Mouse (Mus musculus) CD4-positive, CD25-positive, alpha-beta regulatory T cell, adult 4 months (primary cell): Measurements from ENCODE around the gene Akap11. TPM values are rescaled to one million over a fixed set of nuclear protein-coding genes. Genes with fewer than 3 reads are reported as not detected.

ENCODE experiments used
- ATAC-seq: one replicate; pipeline ENCODE4 v1.8.0; 2017
- polyA plus RNA-seq, 2 experiments: library from polyadenylated mRNA; unstranded; fragments of 100-300 nt; shearing (Covaris generic); gene quantifications; one replicate each; pipeline ENCODE4 v1.2.1; 2017

Akap11 gene
- polyA plus RNA-seq, 2 experiments from 2014 or later, result 9.8 to 14.7 TPM

DNA sequence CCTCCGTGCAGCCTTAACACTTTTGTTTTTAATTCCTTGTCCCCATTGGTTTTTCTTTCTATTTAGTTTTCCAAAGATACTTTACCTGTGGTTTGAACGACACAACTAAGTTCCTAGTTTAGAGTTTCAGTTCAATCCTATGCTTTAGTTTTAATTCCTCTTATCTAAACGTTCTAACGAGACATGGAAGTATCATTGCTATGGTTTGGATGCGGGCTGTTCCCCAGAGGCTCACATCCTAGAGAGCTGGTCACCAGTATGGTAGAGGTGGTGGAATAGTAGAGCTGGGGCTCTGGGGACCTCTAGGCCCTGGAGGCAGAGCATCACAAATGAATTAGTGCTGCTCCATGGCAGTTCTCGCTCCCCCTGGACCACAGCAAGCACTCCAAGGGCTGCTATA lies 9.7 kb downstream of the Akap11 start:
- no peak for ATAC-seq

DNA sequence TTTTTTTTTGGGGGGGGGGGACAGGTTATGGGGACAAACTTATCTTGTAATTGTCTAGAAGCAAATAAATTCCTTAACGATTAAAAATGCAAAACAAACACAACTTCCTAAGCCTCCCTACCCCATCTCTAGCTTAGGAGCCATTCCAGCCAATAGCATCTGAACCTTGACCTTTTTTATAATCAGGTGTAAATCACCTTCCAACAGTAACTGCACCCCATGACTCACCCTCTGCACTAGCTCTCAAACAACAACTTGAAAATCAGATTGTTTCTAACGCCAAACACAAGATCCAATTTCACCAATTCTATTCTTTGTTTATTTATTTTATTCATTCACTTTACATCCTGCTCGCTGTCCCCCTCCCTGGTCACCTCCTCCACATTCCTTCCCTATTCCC lies 10.1 kb downstream of the Akap11 start:
- ATAC-seq, result no peak

GRCm38 (mm10) chr14:78525611-78526457 lies 10.8 kb downstream of the Akap11 start:
- ATAC-seq, result no peak

DNA sequence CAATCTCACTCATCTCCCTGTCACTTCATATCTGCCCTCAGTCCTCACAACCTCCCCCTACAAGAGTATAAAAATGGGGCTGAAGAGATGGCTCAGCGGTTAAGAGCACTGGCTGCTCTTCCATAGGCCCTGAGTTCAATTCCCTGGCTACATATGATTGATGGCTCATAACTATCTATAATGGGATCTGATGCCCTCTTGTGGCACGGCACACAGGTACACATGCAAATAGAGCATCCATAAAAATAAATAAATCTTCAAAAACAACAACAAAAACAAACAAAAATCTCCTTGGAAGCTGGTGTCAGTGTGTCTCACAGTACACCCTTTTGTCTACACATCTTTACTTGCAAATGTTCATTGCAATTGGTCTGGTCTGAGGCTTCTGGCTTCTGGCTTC lies 11.5 kb downstream of the Akap11 start:
- ATAC-seq, result peak; percentile 51

- no peak for ATAC-seq
Observed at GRCm38 (mm10) chr14:78510713-78511112, 25.9 kb downstream of the Akap11 start.

DNA sequence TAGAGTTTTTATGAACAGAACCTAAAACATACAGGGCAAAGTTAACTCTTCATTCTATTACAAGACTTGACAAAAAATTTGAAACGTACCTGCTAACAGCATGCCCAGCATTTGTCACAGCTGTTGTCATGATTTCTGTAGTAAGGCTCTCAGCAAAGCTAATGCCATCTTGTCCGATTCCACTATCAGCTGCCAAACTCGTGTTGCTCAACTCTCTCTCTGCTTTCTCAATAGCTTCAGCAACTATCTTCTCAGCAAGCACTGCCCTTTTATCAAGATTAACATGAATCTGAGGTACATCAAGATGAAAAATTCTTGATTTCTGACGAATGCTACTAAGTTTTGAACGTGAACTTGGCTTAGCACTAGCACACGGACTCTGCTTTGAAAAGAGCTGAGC lies 26.8 kb downstream of the Akap11 start:
- no peak for ATAC-seq

GRCm38 (mm10) chr14:78500578-78500977 lies 36.0 kb downstream of the Akap11 start:
- ATAC-seq, result no peak

DNA sequence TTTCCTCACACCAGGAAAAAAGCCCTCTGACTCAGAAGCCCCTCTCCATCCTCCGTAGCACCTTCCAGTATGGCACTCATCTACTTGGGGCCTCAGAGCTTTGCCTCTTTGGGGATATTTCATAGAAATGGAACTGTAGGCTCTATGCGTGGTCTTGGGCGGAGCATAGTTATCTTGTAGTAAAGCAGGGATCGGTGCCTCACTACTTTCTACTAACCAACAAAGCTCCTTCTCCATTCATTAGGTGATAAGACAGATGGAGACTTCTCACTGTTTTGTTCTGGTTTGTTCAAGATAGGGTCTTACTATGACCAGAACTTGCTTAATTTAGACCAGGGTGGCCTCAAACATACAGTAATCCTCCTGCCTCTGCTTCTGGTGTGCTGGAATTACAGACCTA lies 39.9 kb downstream of the Akap11 start:
- no peak for ATAC-seq

DNA sequence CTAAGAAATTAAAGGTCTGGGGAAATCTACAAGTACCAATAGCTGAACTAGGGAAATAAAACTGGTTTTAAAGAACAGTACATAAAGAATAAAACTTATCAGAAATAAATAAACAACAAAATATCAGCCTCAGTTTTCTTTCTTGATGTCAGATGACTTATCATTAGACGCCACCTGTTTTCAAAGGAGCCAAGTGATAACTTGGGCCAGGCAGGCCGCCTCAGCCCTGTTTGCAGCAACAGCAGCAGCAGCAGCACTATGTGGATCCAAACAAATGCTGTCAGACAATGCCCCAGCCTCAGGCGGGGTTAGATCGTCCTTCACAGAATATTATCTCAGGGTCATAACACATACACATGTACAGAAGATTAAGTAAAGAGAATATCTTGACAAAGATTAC lies 41.4 kb downstream of the Akap11 start:
- no peak for ATAC-seq

GRCm38 (mm10) chr14:78492602-78493001 lies 44.0 kb downstream of the Akap11 start:
- ATAC-seq, result no peak

GRCm38 (mm10) chr14:78491432-78491831 lies 45.2 kb downstream of the Akap11 start:
- no peak for ATAC-seq

- ATAC-seq, result peak; percentile 98
Observed at GRCm38 (mm10) chr14:78482385-78483231, 54.0 kb downstream of the Akap11 start.

GRCm38 (mm10) chr14:78474058-78474457 lies 62.5 kb downstream of the Akap11 start:
- ATAC-seq, result peak; percentile 62

GRCm38 (mm10) chr14:78470714-78471113 lies 65.9 kb downstream of the Akap11 start:
- ATAC-seq, result no peak

GRCm38 (mm10) chr14:78468991-78469390 lies 67.6 kb downstream of the Akap11 start:
- no peak for ATAC-seq

GRCm38 (mm10) chr14:78467994-78468393 lies 68.6 kb downstream of the Akap11 start:
- ATAC-seq, result no peak

DNA sequence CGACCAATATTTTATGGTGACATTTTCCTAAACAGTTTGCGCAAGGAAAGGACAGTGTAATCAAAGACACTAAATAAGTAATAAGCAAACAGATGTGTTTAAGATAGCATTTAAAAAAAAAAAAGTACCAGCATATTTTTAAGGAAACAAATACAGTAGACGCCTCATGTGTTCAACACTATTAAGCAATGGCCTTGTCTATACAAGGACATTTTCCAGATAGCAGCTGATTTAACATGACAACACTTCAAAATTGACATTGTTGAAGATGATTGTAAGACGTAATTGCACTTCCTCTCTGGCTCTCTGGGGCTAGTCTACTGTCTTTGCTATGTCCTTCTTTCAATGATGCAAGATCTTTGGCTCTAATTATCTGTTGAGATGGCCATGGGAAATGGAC lies 72.3 kb downstream of the Akap11 start:
- no peak for ATAC-seq

DNA sequence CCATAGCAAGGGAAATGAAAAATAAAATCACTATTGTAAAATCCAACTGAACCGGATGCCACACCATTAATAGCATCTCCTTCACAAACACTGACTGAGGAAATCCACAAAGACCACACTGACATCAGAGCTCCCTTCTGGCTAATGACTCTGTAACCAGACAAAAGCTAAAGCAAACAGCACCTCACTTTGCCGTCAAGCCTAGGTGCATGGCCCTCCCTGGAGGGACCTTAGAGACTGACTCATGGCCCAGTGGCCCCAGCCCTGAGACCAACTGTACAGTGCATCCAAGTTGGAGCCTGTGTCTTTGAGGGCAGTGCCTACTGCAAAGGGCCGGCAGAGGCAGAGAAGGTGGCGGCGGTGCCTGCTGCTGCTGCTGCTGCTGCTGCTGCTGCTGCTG lies 77.5 kb downstream of the Akap11 start:
- peak; percentile 86 for ATAC-seq

DNA sequence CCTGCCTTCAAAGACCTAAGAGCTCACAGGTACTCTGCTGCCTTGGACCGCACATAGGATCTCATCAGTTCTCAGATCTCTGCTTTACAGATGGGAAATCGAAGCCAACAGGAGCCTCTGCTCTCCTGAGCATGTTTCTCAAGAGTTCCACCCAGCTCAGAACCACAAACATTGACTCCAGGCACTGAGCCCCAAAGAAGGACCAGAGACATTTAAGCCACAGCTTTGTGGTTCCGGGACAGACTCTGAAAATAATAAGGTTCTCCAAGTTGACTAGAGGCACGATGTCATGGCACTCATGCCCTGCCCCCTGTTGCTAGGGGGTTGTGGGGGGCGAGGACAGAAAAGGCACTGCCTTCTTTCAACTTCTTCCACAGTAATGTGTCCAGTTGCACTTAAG lies 77.9 kb downstream of the Akap11 start:
- peak; percentile 27 for ATAC-seq

- no peak for ATAC-seq
Observed at GRCm38 (mm10) chr14:78454970-78455369, 81.6 kb downstream of the Akap11 start.

DNA sequence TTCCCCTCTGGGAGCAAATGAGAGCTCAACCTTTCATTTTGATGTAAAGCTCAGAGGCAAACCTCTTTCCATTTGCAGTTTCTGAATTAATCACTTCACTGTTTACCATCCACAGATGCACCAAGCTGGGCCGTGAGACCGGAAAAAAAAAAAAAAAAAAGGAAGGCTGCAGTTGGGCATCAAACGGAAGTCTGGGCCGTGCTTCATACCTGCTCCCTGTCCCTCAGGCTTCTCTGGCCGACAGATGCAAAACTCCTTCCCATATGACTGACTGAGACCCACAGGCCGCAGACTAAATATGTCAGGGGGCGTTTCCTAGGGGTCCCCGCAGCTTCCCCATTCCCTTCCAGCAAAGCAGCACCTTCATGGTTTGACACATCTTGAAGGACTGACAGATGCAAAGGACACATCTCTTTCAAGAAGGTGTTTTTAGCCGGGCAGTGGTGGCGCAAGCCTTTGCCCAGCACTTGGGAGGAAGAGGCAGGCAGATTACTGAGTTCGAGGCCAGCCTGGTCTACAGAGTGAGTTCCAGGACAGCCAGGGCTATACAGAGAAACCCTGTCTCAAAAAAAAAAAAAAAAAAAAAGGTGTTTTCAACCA lies 87.7 kb downstream of the Akap11 start:
- peak; percentile 77 for ATAC-seq

DNA sequence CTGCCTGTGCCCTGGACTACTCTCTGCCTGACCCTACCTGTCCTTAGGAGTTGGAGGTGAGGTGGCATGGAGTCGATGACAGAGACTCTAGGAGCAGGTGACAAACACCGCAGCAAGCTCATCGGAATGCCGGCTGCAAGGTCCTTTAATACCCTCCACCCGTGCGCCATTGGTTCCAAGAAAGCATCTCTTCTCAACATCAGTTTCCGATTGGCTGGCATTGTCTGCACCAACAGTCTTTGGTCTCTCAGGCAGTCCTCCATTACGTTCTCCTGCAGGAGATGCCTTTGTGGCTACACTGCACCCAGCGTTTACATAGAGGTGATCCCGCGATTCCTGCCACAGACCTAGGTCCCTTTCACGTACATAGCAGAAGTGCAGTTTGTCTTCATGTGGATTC lies 88.6 kb downstream of the Akap11 start:
- ATAC-seq, result peak; percentile 31

DNA sequence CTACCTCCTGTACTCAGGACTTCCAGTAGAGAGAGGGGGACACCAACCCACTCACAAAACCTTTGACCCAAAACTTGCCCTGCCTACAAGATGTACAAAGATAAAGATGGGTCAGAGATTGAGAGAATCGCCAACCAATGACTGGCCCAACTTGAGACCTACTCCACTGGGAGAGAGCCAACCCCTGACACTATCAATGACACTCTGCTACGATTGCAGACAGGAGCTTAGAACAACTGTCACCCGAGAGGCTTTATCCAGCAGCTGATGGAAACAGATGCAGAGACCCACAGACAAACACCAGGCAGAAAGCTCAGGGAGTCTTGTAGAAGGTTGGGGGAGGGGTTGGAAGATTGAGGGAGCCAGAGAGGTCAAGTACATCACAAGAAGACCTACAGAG lies 89.1 kb downstream of the Akap11 start:
- no peak for ATAC-seq
